Mouse (Mus musculus): ENCODE data around the gene Zfp526. TPM values are rescaled to one million over a fixed set of nuclear protein-coding genes. Genes with fewer than 3 reads are reported as not detected.

The Zfp526 gene
- polyA plus RNA-seq, 1 experiment from 2014 or later: 2.7 TPM

DNA sequence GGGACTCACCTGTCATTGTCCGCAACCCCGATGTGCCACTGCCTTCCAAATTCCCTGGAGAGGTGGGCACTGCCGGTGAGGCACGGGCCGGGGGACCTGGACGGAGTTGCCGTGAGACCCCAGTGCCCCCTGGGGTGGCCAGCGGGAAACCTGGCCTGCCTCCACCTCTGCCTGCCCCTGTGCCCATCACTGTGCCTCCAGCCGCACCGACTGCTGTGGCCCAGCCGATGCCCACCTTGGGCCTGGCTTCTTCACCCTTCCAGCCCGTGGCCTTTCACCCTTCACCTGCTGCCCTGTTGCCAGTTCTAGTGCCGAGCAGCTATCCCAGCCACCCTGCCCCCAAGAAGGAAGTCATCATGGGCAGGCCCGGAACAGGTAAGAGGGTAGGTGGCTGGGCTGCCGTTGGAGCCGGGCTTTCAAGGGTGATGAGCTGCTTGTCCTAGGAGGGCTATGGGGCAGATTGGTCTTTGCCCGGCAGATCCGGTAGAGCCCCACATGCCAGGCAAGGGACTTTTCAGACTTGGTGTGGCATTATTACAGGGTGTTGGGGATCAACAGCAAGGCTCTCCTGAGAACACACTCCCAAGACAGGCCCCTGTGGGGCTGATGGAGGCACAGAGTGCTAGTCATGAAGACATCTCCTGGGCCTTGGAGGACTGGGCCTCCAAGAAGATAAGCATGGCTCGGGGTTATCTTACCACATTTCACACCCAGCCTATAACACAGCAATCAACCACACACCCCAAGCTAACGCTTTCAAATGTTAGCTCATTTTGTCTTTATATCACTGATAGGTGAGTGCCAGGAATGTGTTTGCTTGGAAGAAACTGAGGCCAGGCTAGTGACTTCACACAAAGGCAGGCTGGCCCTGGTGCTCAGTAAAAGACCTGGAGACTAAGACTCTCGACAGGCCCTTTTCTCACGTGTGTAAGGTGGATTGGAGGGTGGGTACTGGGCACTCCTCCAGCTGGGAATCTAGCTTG, 52.3 kb downstream of the Zfp526 start:
- WGBS: 88% methylated on average over 22 of the region's 22 CpGs
- Histone ChIP-seq H3K4me2 (no peak overlapping the region), H3K27me3 (no peaks in the 10 kb centered on the region), H3K9me3 (no peaks in the 10 kb centered on the region), H3K36me3 (peaks cover 46% of the 10 kb centered on the region), H3K9ac (0 out of 2 replicates have a peak overlapping the region, but pooled peaks have one; percentile 20), H3K4me1 (peaks cover 75% of the 10 kb centered on the region), H3K27ac (peak overlapping the region; percentile 43; the same call in 1 of the 2 replicates), H3K4me3 (no peak overlapping the region)
- no peak for ATAC-seq (ENCODE audit: insufficient number of reproducible peaks, low FRiP score, low TSS enrichment, low read depth)

DNA sequence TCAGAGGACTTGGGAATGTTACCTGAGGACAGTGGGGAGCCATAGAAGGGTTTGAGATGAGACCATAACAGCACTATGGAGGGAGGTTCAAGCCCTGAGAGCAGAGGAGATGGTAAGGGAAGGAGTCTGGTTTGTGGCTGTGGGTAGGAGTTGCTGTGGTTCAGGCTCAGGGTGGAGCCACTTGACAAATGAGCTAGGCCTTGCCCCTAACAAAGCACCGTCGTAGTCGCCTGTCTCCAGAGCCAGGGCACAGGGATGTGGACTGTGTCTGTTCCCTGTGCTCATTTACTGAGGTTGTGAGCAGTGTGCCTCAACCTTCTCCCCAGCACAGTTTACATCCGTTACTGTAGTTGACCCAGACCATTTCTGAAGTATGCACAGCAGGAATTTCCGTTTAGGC, 53.3 kb downstream of the Zfp526 start:
- no peaks in the 10 kb centered on the region for H3K27me3 ChIP-seq
- no peak overlapping the region; the same call in none of the 2 replicates for H3K27ac ChIP-seq
- peaks cover 68% of the 10 kb centered on the region for H3K4me1 ChIP-seq
- 42% methylated on average over 5 of the region's 5 CpGs for WGBS
- H3K4me2 ChIP-seq: no peak overlapping the region
- H3K36me3 ChIP-seq: peaks cover 46% of the 10 kb centered on the region
- no peak for ATAC-seq (ENCODE audit: insufficient number of reproducible peaks, low FRiP score, low TSS enrichment, low read depth)
- H3K4me3 ChIP-seq: no peak overlapping the region
- no peaks in the 10 kb centered on the region for H3K9me3 ChIP-seq
- peak overlapping the region; percentile 8; the same call in 1 of the 2 replicates for H3K9ac ChIP-seq

DNA sequence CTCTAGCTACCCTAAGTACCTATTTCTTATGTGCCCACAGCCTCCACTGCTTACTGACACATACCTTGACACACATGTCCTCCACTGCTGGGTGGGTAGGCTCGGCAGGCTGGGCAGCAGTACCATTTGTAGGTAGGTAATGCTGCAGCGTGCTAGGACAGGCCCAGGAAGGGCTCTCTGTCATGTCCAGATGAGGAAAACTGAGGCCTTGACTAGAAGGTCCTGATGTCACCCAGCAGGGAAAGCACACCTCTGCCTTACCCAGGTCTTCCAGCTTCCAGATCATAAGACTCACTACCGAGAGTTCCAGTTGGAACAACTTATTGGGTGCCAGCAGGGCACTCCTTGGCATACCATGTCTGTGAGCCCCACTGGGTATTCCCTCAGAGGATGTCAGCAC, 53.8 kb downstream of the Zfp526 start:
- H3K9ac ChIP-seq: peak overlapping the region; percentile 8; the same call in 1 of the 2 replicates
- no peaks in the 10 kb centered on the region for H3K9me3 ChIP-seq
- peaks cover 46% of the 10 kb centered on the region for H3K36me3 ChIP-seq
- H3K4me3 ChIP-seq: no peak overlapping the region
- peak overlapping the region; percentile 100; the same call in 1 of the 2 replicates for H3K27ac ChIP-seq
- peaks cover 68% of the 10 kb centered on the region for H3K4me1 ChIP-seq
- ATAC-seq (ENCODE audit: insufficient number of reproducible peaks, low FRiP score, low TSS enrichment, low read depth): no peak
- WGBS: 77% methylated on average over 3 of the region's 3 CpGs
- H3K27me3 ChIP-seq: no peaks in the 10 kb centered on the region
- no peak overlapping the region for H3K4me2 ChIP-seq

DNA sequence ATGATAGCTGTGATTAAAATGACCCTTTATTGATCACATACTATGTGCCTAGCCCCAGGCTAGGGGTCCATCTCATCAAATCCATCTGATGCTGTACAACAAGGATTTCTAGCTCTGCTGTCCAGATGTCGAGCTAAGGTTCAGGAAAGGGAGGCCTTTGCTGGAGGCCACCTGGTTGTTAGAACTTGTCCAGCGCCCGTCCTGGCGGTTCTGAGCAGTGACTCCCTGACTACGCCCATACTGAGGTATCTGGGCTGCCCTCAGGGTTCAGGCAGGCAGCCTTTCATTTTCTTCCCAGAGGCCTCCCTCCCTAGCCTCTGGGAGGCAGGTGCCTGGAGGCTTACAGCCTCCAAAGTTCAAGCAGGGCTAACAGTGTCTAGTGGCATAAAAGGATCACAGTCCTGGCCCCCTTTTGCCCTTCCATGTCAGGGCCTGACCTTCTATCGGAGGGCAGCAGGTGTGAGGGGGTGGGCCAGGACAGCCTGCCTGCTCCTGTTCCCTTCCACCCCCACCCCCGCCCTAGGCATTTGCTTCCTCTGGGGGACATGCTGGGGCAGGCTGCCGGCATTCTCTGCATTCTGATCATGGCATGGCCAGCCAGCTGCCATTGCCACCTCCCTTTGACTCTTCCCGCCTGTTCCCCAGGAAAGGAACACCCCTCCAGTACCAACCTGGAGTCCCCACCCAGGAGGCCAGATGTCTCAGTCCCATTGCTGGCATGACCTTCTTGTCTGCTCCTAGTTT, 54.5 kb downstream of the Zfp526 start:
- H3K4me2 ChIP-seq: no peak overlapping the region
- H3K4me1 ChIP-seq: peaks cover 72% of the 10 kb centered on the region
- H3K27ac ChIP-seq: peak overlapping the region; percentile 100
- no peaks in the 10 kb centered on the region for H3K9me3 ChIP-seq
- 36% methylated on average over 9 of the region's 9 CpGs for WGBS
- no peak for ATAC-seq (ENCODE audit: insufficient number of reproducible peaks, low FRiP score, low TSS enrichment, low read depth)
- H3K36me3 ChIP-seq: peaks cover 44% of the 10 kb centered on the region
- no peaks in the 10 kb centered on the region for H3K27me3 ChIP-seq
- H3K4me3 ChIP-seq: 0 out of 2 replicates have a peak overlapping the region, but pooled peaks have one; percentile 0
- H3K9ac ChIP-seq: no peak overlapping the region

Small RNA genes lying within 50 kb of the gene (microRNA-seq; reads per million reads assigned to microRNA genes)
- not detected for gene Mir7048

Other genes with a start within 250 kb of the Zfp526 start
- gene Rabac1, start 248.7 kb upstream of the Zfp526 start, polyA plus RNA-seq (2015; fragmentation: Nextera tagmentation; extraction: Ambion mirVana): 209 and 233 TPM in 2 replicates
- 0.97 and 1.5 TPM in 2 replicates for gene Atp1a3, start 215.5 kb upstream of the Zfp526 start, polyA plus RNA-seq (2015; fragmentation: Nextera tagmentation; extraction: Ambion mirVana)
- 4.2 and 5.7 TPM in 2 replicates for gene Grik5, start 149.1 kb upstream of the Zfp526 start, polyA plus RNA-seq (2015; fragmentation: Nextera tagmentation; extraction: Ambion mirVana)
- gene Zfp574, start 148.9 kb upstream of the Zfp526 start, polyA plus RNA-seq (2015; fragmentation: Nextera tagmentation; extraction: Ambion mirVana): 28.8 and 29.5 TPM in 2 replicates
- gene Pou2f2, start 41.7 kb upstream of the Zfp526 start, polyA plus RNA-seq (2015; fragmentation: Nextera tagmentation; extraction: Ambion mirVana): 1.1 and 1.4 TPM in 2 replicates
- gene Dedd2, start 810 bp upstream of the Zfp526 start, polyA plus RNA-seq (2015; fragmentation: Nextera tagmentation; extraction: Ambion mirVana): 12.2 and 13.6 TPM in 2 replicates
- 8.2 and 10.0 TPM in 2 replicates for gene Gsk3a, start 16.4 kb downstream of the Zfp526 start, polyA plus RNA-seq (2015; fragmentation: Nextera tagmentation; extraction: Ambion mirVana)
- gene Erf, start 29.3 kb downstream of the Zfp526 start, polyA plus RNA-seq (2015; fragmentation: Nextera tagmentation; extraction: Ambion mirVana): 20.8 and 24.4 TPM in 2 replicates
- 40.3 and 42.5 TPM in 2 replicates for gene Cic, start 46.3 kb downstream of the Zfp526 start, polyA plus RNA-seq (2015; fragmentation: Nextera tagmentation; extraction: Ambion mirVana)
- 176 and 198 TPM in 2 replicates for gene Pafah1b3, start 76.6 kb downstream of the Zfp526 start, polyA plus RNA-seq (2015; fragmentation: Nextera tagmentation; extraction: Ambion mirVana)
- gene Prr19, start 80.0 kb downstream of the Zfp526 start, polyA plus RNA-seq (2015; fragmentation: Nextera tagmentation; extraction: Ambion mirVana): 0.32 and 0.40 TPM in 2 replicates
- 0.50 and 0.61 TPM in 2 replicates for gene Tmem145, start 84.7 kb downstream of the Zfp526 start, polyA plus RNA-seq (2015; fragmentation: Nextera tagmentation; extraction: Ambion mirVana)
- 14.2 and 14.3 TPM in 2 replicates for gene Megf8, start 95.7 kb downstream of the Zfp526 start, polyA plus RNA-seq (2015; fragmentation: Nextera tagmentation; extraction: Ambion mirVana)
- gene Cnfn, start 148.3 kb downstream of the Zfp526 start, polyA plus RNA-seq (2015; fragmentation: Nextera tagmentation; extraction: Ambion mirVana): 649 and 693 TPM in 2 replicates
- 9.2 and 11.8 TPM in 2 replicates for gene Lipe, start 177.3 kb downstream of the Zfp526 start, polyA plus RNA-seq (2015; fragmentation: Nextera tagmentation; extraction: Ambion mirVana)
- 0.20 and 0.32 TPM in 2 replicates for gene Cxcl17, start 191.5 kb downstream of the Zfp526 start, polyA plus RNA-seq (2015; fragmentation: Nextera tagmentation; extraction: Ambion mirVana)